Mouse (Mus musculus): ENCODE measurements around the gene Cd300ld5. TPM values are rescaled to one million over a fixed set of nuclear protein-coding genes. Genes with fewer than 3 reads are reported as not detected.

Cd300ld5 gene
- not detected for polyA plus RNA-seq (2015; fragmentation: Illumina TruSeq; extraction: RNeasy Lipid Tissue Mini Kit (QIAGEN cat#74804); ENCODE audit: insufficient read depth, low replicate concordance)

DNA sequence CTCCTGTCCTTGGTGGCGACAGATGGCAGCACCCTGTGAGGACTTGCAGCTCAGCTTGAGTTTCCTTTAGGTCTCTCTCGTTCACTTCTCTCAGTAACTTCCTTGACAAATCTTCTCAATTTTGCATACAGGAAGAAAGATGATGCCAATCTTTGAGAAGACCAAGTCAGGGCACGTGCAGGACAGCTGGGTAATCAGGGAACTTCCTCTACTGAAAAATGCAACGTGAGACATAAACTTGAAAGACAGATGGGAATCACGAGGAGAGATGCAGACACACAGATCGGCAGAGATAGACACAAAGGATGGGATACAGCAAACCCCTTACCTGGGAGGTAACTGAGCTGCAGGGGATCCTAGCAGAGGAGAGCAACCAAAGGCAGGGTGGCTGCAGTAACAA is at the start of gene Cd300ld5:
Gene Cd300ld5 (minus strand): TSS at position 101 of the 400 bp plus-strand sequence.

DNA sequence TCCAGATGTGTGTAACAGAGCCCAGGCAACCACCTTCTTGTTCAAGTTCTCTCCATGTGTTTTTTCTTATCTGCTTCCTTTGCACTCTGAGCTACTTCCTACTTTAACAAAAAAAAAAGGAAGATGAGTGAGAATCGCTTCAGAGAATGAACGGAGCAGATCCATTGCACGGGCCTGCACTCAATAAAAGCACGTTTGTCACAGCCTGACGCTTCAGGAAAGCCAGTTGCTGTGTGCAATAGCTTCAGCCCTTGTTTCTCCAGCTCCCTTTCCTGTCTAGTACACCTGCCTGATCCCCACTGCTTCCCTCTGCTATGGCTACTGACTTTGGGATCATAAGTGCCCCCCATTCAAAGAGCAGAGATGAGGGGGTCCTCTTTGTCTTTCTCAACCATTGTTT is 24.5 kb upstream of the Cd300ld5 start, which contains the start of gene Cd300e:
Gene Cd300e (minus strand): TSS at position 101 of the 400 bp plus-strand sequence.

DNA sequence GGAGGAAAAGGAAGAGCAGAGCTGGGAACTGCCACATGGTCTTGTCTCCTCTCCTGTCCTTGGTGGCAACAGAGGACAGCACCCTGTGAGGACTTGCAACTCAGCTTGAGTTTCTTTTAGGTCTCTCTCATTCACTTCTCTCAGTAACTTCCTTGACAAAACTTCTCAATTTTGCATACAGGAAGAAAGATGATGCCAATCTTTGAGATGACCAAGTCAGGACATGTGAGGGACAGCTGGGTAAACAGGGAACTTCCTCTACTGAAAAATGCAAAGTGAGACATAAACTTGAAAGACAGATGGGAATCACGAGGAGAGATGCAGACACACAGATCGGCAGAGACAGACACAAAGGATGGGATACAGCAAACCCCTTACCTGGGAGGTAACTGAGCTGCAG is 10.7 kb upstream of the Cd300ld5 start, which contains the start of gene Cd300ld3:
Gene Cd300ld3 (minus strand): TSS at position 151 of the 400 bp plus-strand sequence.

DNA sequence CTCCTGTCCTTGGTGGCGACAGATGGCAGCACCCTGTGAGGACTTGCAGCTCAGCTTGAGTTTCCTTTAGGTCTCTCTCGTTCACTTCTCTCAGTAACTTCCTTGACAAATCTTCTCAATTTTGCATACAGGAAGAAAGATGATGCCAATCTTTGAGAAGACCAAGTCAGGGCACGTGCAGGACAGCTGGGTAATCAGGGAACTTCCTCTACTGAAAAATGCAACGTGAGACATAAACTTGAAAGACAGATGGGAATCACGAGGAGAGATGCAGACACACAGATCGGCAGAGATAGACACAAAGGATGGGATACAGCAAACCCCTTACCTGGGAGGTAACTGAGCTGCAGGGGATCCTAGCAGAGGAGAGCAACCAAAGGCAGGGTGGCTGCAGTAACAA is 10.7 kb downstream of the Cd300ld5 start, which contains the start of gene Cd300ld4:
Gene Cd300ld4 (minus strand): TSS at position 101 of the 400 bp plus-strand sequence.

DNA sequence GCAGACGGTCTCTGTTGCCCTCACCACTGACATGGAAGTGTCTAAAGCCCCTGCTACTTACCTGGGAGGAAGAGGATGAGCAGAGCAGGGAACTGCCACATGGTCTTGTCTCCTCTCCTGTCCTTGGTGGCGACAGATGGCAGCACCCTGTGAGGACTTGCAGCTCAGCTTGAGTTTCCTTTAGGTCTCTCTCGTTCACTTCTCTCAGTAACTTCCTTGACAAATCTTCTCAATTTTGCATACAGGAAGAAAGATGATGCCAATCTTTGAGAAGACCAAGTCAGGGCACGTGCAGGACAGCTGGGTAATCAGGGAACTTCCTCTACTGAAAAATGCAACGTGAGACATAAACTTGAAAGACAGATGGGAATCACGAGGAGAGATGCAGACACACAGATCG is 21.5 kb downstream of the Cd300ld5 start, which contains the start of gene Cd300ld2:
Gene Cd300ld2 (minus strand): TSS at position 101 of the 400 bp plus-strand sequence.

DNA sequence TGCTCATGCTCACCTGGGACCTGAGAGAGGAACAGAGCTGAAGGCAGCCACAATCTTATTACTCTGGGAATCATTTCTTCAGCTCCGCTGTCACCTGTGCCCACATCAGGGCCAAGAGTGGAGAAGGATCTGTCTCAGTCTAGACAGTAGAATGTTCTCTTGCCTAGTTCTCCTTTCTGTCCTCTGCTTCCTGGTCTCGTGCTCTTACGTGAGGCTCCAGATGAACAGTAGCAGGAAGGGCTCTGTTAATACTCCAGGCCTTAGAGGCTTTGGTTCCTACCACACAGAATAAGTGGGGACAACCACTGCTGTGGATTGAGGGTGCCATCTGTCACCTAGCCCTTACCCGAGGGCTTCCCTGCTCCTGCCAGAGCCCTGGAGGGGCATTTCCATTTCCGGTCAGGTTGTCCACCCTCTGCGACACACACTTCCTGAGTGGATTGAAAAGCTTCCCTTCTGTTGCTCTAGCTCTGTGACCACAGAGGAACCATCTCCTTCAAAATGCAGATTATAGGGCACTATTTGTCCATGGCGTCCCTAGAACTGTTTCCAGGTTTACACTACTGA is 36.0 kb downstream of the Cd300ld5 start, which contains the start of gene Cd300c2:
Gene Cd300c2 (minus strand): TSS at position 407 of the 567 bp plus-strand sequence.

DNA sequence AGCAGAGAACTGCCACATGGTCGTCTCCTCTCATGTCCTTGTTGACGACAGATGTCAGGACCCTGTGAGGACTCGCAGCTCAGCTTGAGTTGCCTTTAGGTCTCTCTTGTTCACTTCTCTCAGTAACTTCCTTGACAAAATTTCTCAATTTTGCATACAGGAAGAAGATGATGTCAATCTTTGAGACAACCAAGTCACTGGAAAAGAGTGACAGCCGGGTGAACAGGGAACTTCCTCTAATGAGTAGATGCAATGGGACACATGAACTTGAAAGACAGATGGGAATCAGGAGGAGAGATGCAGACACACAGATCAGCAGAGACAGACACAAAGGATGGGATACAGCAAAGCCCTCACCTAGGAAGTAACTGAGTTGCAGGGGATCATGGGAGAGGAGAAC is 47.8 kb downstream of the Cd300ld5 start, which contains the start of gene Cd300ld:
Gene Cd300ld (minus strand): TSS at position 130 of the 400 bp plus-strand sequence.

Other genes with a start within 250 kb of the Cd300ld5 start
- not detected for gene Btbd17, start 241.8 kb downstream of the Cd300ld5 start, polyA plus RNA-seq (2015; fragmentation: Illumina TruSeq; extraction: RNeasy Lipid Tissue Mini Kit (QIAGEN cat#74804); ENCODE audit: insufficient read depth, low replicate concordance)
- not detected for gene Gpr142, start 238.8 kb downstream of the Cd300ld5 start, polyA plus RNA-seq (2015; fragmentation: Illumina TruSeq; extraction: RNeasy Lipid Tissue Mini Kit (QIAGEN cat#74804); ENCODE audit: insufficient read depth, low replicate concordance)
- 4.4 TPM for gene Gprc5c, start 186.6 kb downstream of the Cd300ld5 start, polyA plus RNA-seq (2015; fragmentation: Illumina TruSeq; extraction: RNeasy Lipid Tissue Mini Kit (QIAGEN cat#74804); ENCODE audit: insufficient read depth, low replicate concordance)
- 37.7 TPM for gene Cd300a, start 147.7 kb downstream of the Cd300ld5 start, polyA plus RNA-seq (2015; fragmentation: Illumina TruSeq; extraction: RNeasy Lipid Tissue Mini Kit (QIAGEN cat#74804); ENCODE audit: insufficient read depth, low replicate concordance)
- gene Cd300lb, start 103.4 kb downstream of the Cd300ld5 start, polyA plus RNA-seq (2015; fragmentation: Illumina TruSeq; extraction: RNeasy Lipid Tissue Mini Kit (QIAGEN cat#74804); ENCODE audit: insufficient read depth, low replicate concordance), result 9.6 TPM
- gene Cd300c, start 68.6 kb downstream of the Cd300ld5 start, polyA plus RNA-seq (2015; fragmentation: Illumina TruSeq; extraction: RNeasy Lipid Tissue Mini Kit (QIAGEN cat#74804); ENCODE audit: insufficient read depth, low replicate concordance), result 7.7 TPM
- gene Cd300ld, start 47.8 kb downstream of the Cd300ld5 start, polyA plus RNA-seq (2015; fragmentation: Illumina TruSeq; extraction: RNeasy Lipid Tissue Mini Kit (QIAGEN cat#74804); ENCODE audit: insufficient read depth, low replicate concordance), result 12.6 TPM
- 52.5 TPM for gene Cd300c2, start 35.9 kb downstream of the Cd300ld5 start, polyA plus RNA-seq (2015; fragmentation: Illumina TruSeq; extraction: RNeasy Lipid Tissue Mini Kit (QIAGEN cat#74804); ENCODE audit: insufficient read depth, low replicate concordance)
- not detected for gene Cd300ld2, start 21.6 kb downstream of the Cd300ld5 start, polyA plus RNA-seq (2015; fragmentation: Illumina TruSeq; extraction: RNeasy Lipid Tissue Mini Kit (QIAGEN cat#74804); ENCODE audit: insufficient read depth, low replicate concordance)
- 0.65 TPM for gene Cd300ld4, start 10.8 kb downstream of the Cd300ld5 start, polyA plus RNA-seq (2015; fragmentation: Illumina TruSeq; extraction: RNeasy Lipid Tissue Mini Kit (QIAGEN cat#74804); ENCODE audit: insufficient read depth, low replicate concordance)
- 11.1 TPM for gene Cd300ld3, start 10.6 kb upstream of the Cd300ld5 start, polyA plus RNA-seq (2015; fragmentation: Illumina TruSeq; extraction: RNeasy Lipid Tissue Mini Kit (QIAGEN cat#74804); ENCODE audit: insufficient read depth, low replicate concordance)
- 20.9 TPM for gene Cd300e, start 24.4 kb upstream of the Cd300ld5 start, polyA plus RNA-seq (2015; fragmentation: Illumina TruSeq; extraction: RNeasy Lipid Tissue Mini Kit (QIAGEN cat#74804); ENCODE audit: insufficient read depth, low replicate concordance)
- gene Rab37, start 53.7 kb upstream of the Cd300ld5 start, polyA plus RNA-seq (2015; fragmentation: Illumina TruSeq; extraction: RNeasy Lipid Tissue Mini Kit (QIAGEN cat#74804); ENCODE audit: insufficient read depth, low replicate concordance), result 23.0 TPM
- 35.4 TPM for gene Cd300lf, start 96.2 kb upstream of the Cd300ld5 start, polyA plus RNA-seq (2015; fragmentation: Illumina TruSeq; extraction: RNeasy Lipid Tissue Mini Kit (QIAGEN cat#74804); ENCODE audit: insufficient read depth, low replicate concordance)
- gene Slc9a3r1, start 125.6 kb upstream of the Cd300ld5 start, polyA plus RNA-seq (2015; fragmentation: Illumina TruSeq; extraction: RNeasy Lipid Tissue Mini Kit (QIAGEN cat#74804); ENCODE audit: insufficient read depth, low replicate concordance), result 51.1 TPM
- 2.9 TPM for gene Tmem104, start 149.7 kb upstream of the Cd300ld5 start, polyA plus RNA-seq (2015; fragmentation: Illumina TruSeq; extraction: RNeasy Lipid Tissue Mini Kit (QIAGEN cat#74804); ENCODE audit: insufficient read depth, low replicate concordance)
- 16.0 TPM for gene Nat9, start 150.1 kb upstream of the Cd300ld5 start, polyA plus RNA-seq (2015; fragmentation: Illumina TruSeq; extraction: RNeasy Lipid Tissue Mini Kit (QIAGEN cat#74804); ENCODE audit: insufficient read depth, low replicate concordance)
- gene Grin2c, start 229.5 kb upstream of the Cd300ld5 start, polyA plus RNA-seq (2015; fragmentation: Illumina TruSeq; extraction: RNeasy Lipid Tissue Mini Kit (QIAGEN cat#74804); ENCODE audit: insufficient read depth, low replicate concordance), result 1.3 TPM
- 13.0 TPM for gene Fdxr, start 239.3 kb upstream of the Cd300ld5 start, polyA plus RNA-seq (2015; fragmentation: Illumina TruSeq; extraction: RNeasy Lipid Tissue Mini Kit (QIAGEN cat#74804); ENCODE audit: insufficient read depth, low replicate concordance)

Measured in spleen, adult 10 weeks (tissue).